Mouse (Mus musculus) adrenal gland, postnatal 36 days (tissue): ENCODE data around the gene Slc4a5. TPM values are rescaled to one million over a fixed set of nuclear protein-coding genes. Genes with fewer than 3 reads are reported as not detected.

Source experiments
- DNase-seq, 2 experiments: peaks; one replicate each; pipeline ENCODE4 v3.0.0; 2021; ENCODE audit warnings: mixed read lengths in 1 of 2
- total RNA-seq, 2 experiments: library from RNA; stranded (reverse); gene quantifications; 2 replicates each; pipeline ENCODE4 v1.2.3; 2021

Gene Slc4a5
- total RNA-seq, 2 experiments from 2014 or later: 0.07 to 0.17 TPM

GRCm38 (mm10) chr6:83233306-83233705, 13.7 kb downstream of the Slc4a5 start:
- no peak for DNase-seq

- no peak for DNase-seq
Measured at GRCm38 (mm10) chr6:83234280-83234741, 14.7 kb downstream of the Slc4a5 start.

- no peak for DNase-seq
Measured at GRCm38 (mm10) chr6:83237123-83237522, 17.5 kb downstream of the Slc4a5 start.

- no peak for DNase-seq
Measured at GRCm38 (mm10) chr6:83244422-83245061, 24.9 kb downstream of the Slc4a5 start.

GRCm38 (mm10) chr6:83245134-83245533, 25.5 kb downstream of the Slc4a5 start:
- peak; percentile 86 to 88 for DNase-seq

- no peak for DNase-seq
Measured at GRCm38 (mm10) chr6:83245997-83246396, 26.4 kb downstream of the Slc4a5 start.

- DNase-seq: no peak
Measured at GRCm38 (mm10) chr6:83246750-83247149, 27.1 kb downstream of the Slc4a5 start.

- DNase-seq: no peak
Measured at GRCm38 (mm10) chr6:83247153-83247552, 27.5 kb downstream of the Slc4a5 start.

GRCm38 (mm10) chr6:83254242-83254641, 34.6 kb downstream of the Slc4a5 start:
- no peak for DNase-seq

- no peak for DNase-seq
Measured at GRCm38 (mm10) chr6:83264516-83264915, 44.9 kb downstream of the Slc4a5 start.

GRCm38 (mm10) chr6:83265253-83265652, 45.6 kb downstream of the Slc4a5 start:
- DNase-seq: no peak

- DNase-seq: no peak
Measured at GRCm38 (mm10) chr6:83265653-83266052, 46.0 kb downstream of the Slc4a5 start.

GRCm38 (mm10) chr6:83267616-83268015, 48.0 kb downstream of the Slc4a5 start:
- DNase-seq: no peak

- DNase-seq: peak; percentile 94
Measured at GRCm38 (mm10) chr6:83268144-83269010, 48.7 kb downstream of the Slc4a5 start.

- DNase-seq: peak in 1 of 2 experiments; percentile 4
Measured at GRCm38 (mm10) chr6:83273733-83274132, 54.1 kb downstream of the Slc4a5 start.

GRCm38 (mm10) chr6:83277151-83277550, 57.5 kb downstream of the Slc4a5 start:
- DNase-seq: no peak

- DNase-seq: peak; percentile 42 to 56
Measured at GRCm38 (mm10) chr6:83278881-83279280, 59.3 kb downstream of the Slc4a5 start.

GRCm38 (mm10) chr6:83280256-83280955, 60.8 kb downstream of the Slc4a5 start:
- peak; percentile 27 to 29 for DNase-seq

GRCm38 (mm10) chr6:83300447-83301229, 81.0 kb downstream of the Slc4a5 start:
- DNase-seq: no peak

- DNase-seq: no peak
Measured at GRCm38 (mm10) chr6:83301294-83301693, 81.7 kb downstream of the Slc4a5 start.

- DNase-seq: peak; percentile 25 to 47
Measured at GRCm38 (mm10) chr6:83302264-83302663, 82.6 kb downstream of the Slc4a5 start.

GRCm38 (mm10) chr6:83309017-83309416, 89.4 kb downstream of the Slc4a5 start:
- no peak for DNase-seq
